Mouse (Mus musculus): ENCODE measurements around the gene Cma1.
"Not testable (repeated sequence)": the region's sequence is repeated elsewhere in the genome, so short reads cannot be mapped to it uniquely, and the experiment has no call there.

Cma1 gene

GRCm38 (mm10) chr14:55944575-55944974 lies at the start of gene Cma1:
Cma1 (minus strand) TSS chr14:55944675.
- no peak for DNase-seq (ENCODE audit: low read depth in 2 of 2, low spot score in 2 of 2)

- not testable (repeated sequence) for DNase-seq (ENCODE audit: low read depth in 2 of 2, low spot score in 2 of 2)
These were observed 43.0 kb upstream of the Cma1 start for GRCm38 (mm10) chr14:55987464-55987863.

GRCm38 (mm10) chr14:55963900-55964299 lies 19.4 kb upstream of the Cma1 start:
- DNase-seq (ENCODE audit: low read depth in 2 of 2, low spot score in 2 of 2): not testable (repeated sequence)

- no peak for DNase-seq (ENCODE audit: low read depth in 2 of 2, low spot score in 2 of 2)
These were observed 18.8 kb upstream of the Cma1 start for GRCm38 (mm10) chr14:55963263-55963662.

GRCm38 (mm10) chr14:55950346-55951030 lies 6.0 kb upstream of the Cma1 start, which contains the start of gene Cma2:
Cma2 (plus strand) TSS chr14:55950980.
- DNase-seq (ENCODE audit: low read depth in 2 of 2, low spot score in 2 of 2): no peak

GRCm38 (mm10) chr14:55946269-55946969 lies 1.9 kb upstream of the Cma1 start:
- DNase-seq (ENCODE audit: low read depth in 2 of 2, low spot score in 2 of 2): no peak

- DNase-seq (ENCODE audit: low read depth in 2 of 2, low spot score in 2 of 2): no peak
These were observed 874 bp downstream of the Cma1 start for GRCm38 (mm10) chr14:55943601-55944000.

- DNase-seq (ENCODE audit: low read depth in 2 of 2, low spot score in 2 of 2): no peak
These were observed 4.2 kb downstream of the Cma1 start for GRCm38 (mm10) chr14:55940070-55940800.

GRCm38 (mm10) chr14:55933586-55933985 lies 10.9 kb downstream of the Cma1 start:
- no peak for DNase-seq (ENCODE audit: low read depth in 2 of 2, low spot score in 2 of 2)

- no peak for DNase-seq (ENCODE audit: low read depth in 2 of 2, low spot score in 2 of 2)
These were observed 15.0 kb downstream of the Cma1 start for GRCm38 (mm10) chr14:55929263-55929997.

- DNase-seq (ENCODE audit: low read depth in 2 of 2, low spot score in 2 of 2): no peak
These were observed 17.6 kb downstream of the Cma1 start for GRCm38 (mm10) chr14:55926847-55927246.

- DNase-seq (ENCODE audit: low read depth in 2 of 2, low spot score in 2 of 2): no peak
These were observed 21.8 kb downstream of the Cma1 start for GRCm38 (mm10) chr14:55922475-55923232.

- DNase-seq (ENCODE audit: low read depth in 2 of 2, low spot score in 2 of 2): peak; percentile 70 to 78
These were observed 26.0 kb downstream of the Cma1 start for GRCm38 (mm10) chr14:55918240-55919082.

- peak in 1 of 2 experiments; percentile 17 for DNase-seq (ENCODE audit: low read depth in 2 of 2, low spot score in 2 of 2)
These were observed 31.1 kb downstream of the Cma1 start for GRCm38 (mm10) chr14:55913406-55913805.

GRCm38 (mm10) chr14:55905518-55905917 lies 39.0 kb downstream of the Cma1 start:
- DNase-seq (ENCODE audit: low read depth in 2 of 2, low spot score in 2 of 2): no peak

GRCm38 (mm10) chr14:55900414-55900755 lies 44.1 kb downstream of the Cma1 start:
- no peak for DNase-seq (ENCODE audit: low read depth in 2 of 2, low spot score in 2 of 2)

- peak; percentile 80 to 86 for DNase-seq (ENCODE audit: low read depth in 2 of 2, low spot score in 2 of 2)
These were observed 44.6 kb downstream of the Cma1 start, which contains the start of gene Sdr39u1 for GRCm38 (mm10) chr14:55899701-55900413. Sdr39u1 (minus strand) TSS chr14:55900293.

GRCm38 (mm10) chr14:55898947-55899346 lies 45.5 kb downstream of the Cma1 start:
- no peak for DNase-seq (ENCODE audit: low read depth in 2 of 2, low spot score in 2 of 2)

GRCm38 (mm10) chr14:55897671-55898070 lies 46.8 kb downstream of the Cma1 start:
- DNase-seq (ENCODE audit: low read depth in 2 of 2, low spot score in 2 of 2): no peak

Data from CD8-positive naive resting alpha-beta T cell, adult 2 months (primary cell).